Mouse (Mus musculus) spleen, adult 2 months (tissue): ENCODE data around the gene Iqgap2.

ENCODE experiments used
- CTCF ChIP-seq: fragments of 200-500 bp; IDR thresholded peaks from 2 replicates; pipeline ENCODE4 v1.5.1; 2011; ENCODE audit warnings: mild to moderate bottlenecking, inconsistent platforms; ENCODE audit not compliant: insufficient read depth, insufficient read length, insufficient replicate concordance; ENCODE audit errors: extremely low read depth
- POLR2A ChIP-seq: fragments of 200-500 bp; IDR thresholded peaks from 2 replicates; pipeline ENCODE4 v1.6.1; 2011; ENCODE audit warnings: low read depth, low read length, inconsistent platforms

GRCm38 (mm10) chr13:95889981-95890545 is 1.7 kb downstream of the Iqgap2 start:
- no peak for TF ChIP-seq POLR2A
- no peak for TF ChIP-seq CTCF
